Mouse (Mus musculus): ENCODE results near the gene Mcm6.
A peak's percentile ranks its signal among the peaks of the same experiment; 100 is the strongest.
"Not testable (repeated sequence)": the region's sequence is repeated elsewhere in the genome, so short reads cannot be mapped to it uniquely, and the experiment has no call there.

Gene Mcm6

GRCm38 (mm10) chr1:128337708-128338320 is 21.6 kb downstream of the Mcm6 start:
- DNase-seq (ENCODE audit: low read depth, low spot score), result no peak

GRCm38 (mm10) chr1:128330313-128330712 is 29.2 kb downstream of the Mcm6 start:
- DNase-seq (ENCODE audit: low read depth, low spot score), result no peak

- DNase-seq (ENCODE audit: low read depth, low spot score), result no peak
Measured at GRCm38 (mm10) chr1:128328218-128328617, 31.2 kb downstream of the Mcm6 start, which contains the start of gene Lct. Gene Lct (minus strand): TSS chr1:128328318.

- DNase-seq (ENCODE audit: low read depth, low spot score), result no peak
Measured at GRCm38 (mm10) chr1:128327165-128327564, 32.3 kb downstream of the Mcm6 start.

GRCm38 (mm10) chr1:128324776-128325175 is 34.7 kb downstream of the Mcm6 start:
- no peak for DNase-seq (ENCODE audit: low read depth, low spot score)

GRCm38 (mm10) chr1:128323026-128323643 is 36.3 kb downstream of the Mcm6 start:
- DNase-seq (ENCODE audit: low read depth, low spot score), result no peak

GRCm38 (mm10) chr1:128319266-128319665 is 40.2 kb downstream of the Mcm6 start:
- not testable (repeated sequence) for DNase-seq (ENCODE audit: low read depth, low spot score)

- DNase-seq (ENCODE audit: low read depth, low spot score), result no peak
Measured at GRCm38 (mm10) chr1:128314665-128315064, 44.8 kb downstream of the Mcm6 start.

- peak; percentile 31 for DNase-seq (ENCODE audit: low read depth, low spot score)
Measured at GRCm38 (mm10) chr1:128309043-128309442, 50.4 kb downstream of the Mcm6 start.

- no peak for DNase-seq (ENCODE audit: low read depth, low spot score)
Measured at GRCm38 (mm10) chr1:128303900-128304299, 55.6 kb downstream of the Mcm6 start.

- no peak for DNase-seq (ENCODE audit: low read depth, low spot score)
Measured at GRCm38 (mm10) chr1:128295717-128296528, 63.5 kb downstream of the Mcm6 start.

GRCm38 (mm10) chr1:128295296-128295695 is 64.2 kb downstream of the Mcm6 start:
- DNase-seq (ENCODE audit: low read depth, low spot score), result no peak

GRCm38 (mm10) chr1:128293524-128293923 is 65.9 kb downstream of the Mcm6 start:
- DNase-seq (ENCODE audit: low read depth, low spot score), result no peak

GRCm38 (mm10) chr1:128290295-128290694 is 69.2 kb downstream of the Mcm6 start:
- no peak for DNase-seq (ENCODE audit: low read depth, low spot score)

GRCm38 (mm10) chr1:128285136-128285535 is 74.3 kb downstream of the Mcm6 start:
- DNase-seq (ENCODE audit: low read depth, low spot score), result no peak

- DNase-seq (ENCODE audit: low read depth, low spot score), result peak; percentile 8
Measured at GRCm38 (mm10) chr1:128284157-128284690, 75.2 kb downstream of the Mcm6 start.

- DNase-seq (ENCODE audit: low read depth, low spot score), result peak; percentile 25
Measured at GRCm38 (mm10) chr1:128282924-128283323, 76.5 kb downstream of the Mcm6 start.

- peak; percentile 40 for DNase-seq (ENCODE audit: low read depth, low spot score)
Measured at GRCm38 (mm10) chr1:128281753-128282152, 77.7 kb downstream of the Mcm6 start.

All from A20 (cell line).